8 mouse cellular contexts compared by ENCODE assay signal in genomic region chr7:68127799-68128261, GRCm38 (mm10).
DNase-seq lines count a peak whose midpoint lies in the region; ATAC-seq and TF ChIP-seq lines count a peak whose summit lies in the region.

No protein-coding gene starts in this region.

- 27% methylated on average over 6 of the region's 6 CpGs for WGBS in bone marrow, adult 2 months
- WGBS in lung, adult 2 months: 22% methylated on average over 6 of the region's 6 CpGs
- WGBS in olfactory bulb, adult 2 months: 15% methylated on average over 6 of the region's 6 CpGs

- TF ChIP-seq POLR2A in bone marrow, adult 2 months (IDR thresholded peaks at IDR 0.05; ENCODE audit: borderline replicate concordance, control insufficient read depth, low read depth, low read length): no peak
- TF ChIP-seq POLR2A in lung, adult 2 months (IDR thresholded peaks at IDR 0.05; ENCODE audit: borderline replicate concordance, extremely low read depth, low read depth, low read length): no peak
- TF ChIP-seq POLR2A in olfactory bulb, adult 2 months (IDR thresholded peaks at IDR 0.05; ENCODE audit: insufficient read depth, low read depth, low read length): no peak

- DNase-seq in ES-CJ7 (ENCODE audit: low read depth, low spot score): peak; percentile 11
- DNase-seq in layer of hippocampus, adult 18-20 months (ENCODE audit: low spot score in 2 of 2): peak; percentile 26 to 59
- DNase-seq in lung, adult 2 months: peak; percentile 46
- DNase-seq in yolk sac, embryonic 10.5 days (ENCODE audit: low spot score): peak; percentile 24

- TF ChIP-seq CTCF in bone marrow, adult 2 months (IDR thresholded peaks at IDR 0.05; ENCODE audit: control insufficient read depth, insufficient read depth, low read length): peak; percentile 74
- TF ChIP-seq CTCF in lung, adult 2 months (IDR thresholded peaks at IDR 0.05; ENCODE audit: insufficient read depth, low read length): peak; percentile 78
- TF ChIP-seq CTCF in olfactory bulb, adult 2 months (IDR thresholded peaks at IDR 0.05; ENCODE audit: insufficient read depth, low read depth, low read length): no peak

- H3K27ac ChIP-seq in bone marrow, adult 2 months (ENCODE audit: control insufficient read depth, insufficient read depth, low read depth, low read length, poor library complexity): no peak overlapping the region; the same call in 1 of the 2 replicates
- H3K27ac ChIP-seq in olfactory bulb, adult 2 months (ENCODE audit: insufficient read depth, low read depth, low read length): 0 out of 2 replicates have a peak overlapping the region, but pooled peaks have one; percentile 36

- H3K4me3 ChIP-seq in bone marrow, adult 2 months (replicated peaks; ENCODE audit: control insufficient read depth, low read depth, low read length): no peak overlapping the region
- no peak overlapping the region for H3K4me3 ChIP-seq in lung, adult 2 months (replicated peaks; ENCODE audit: extremely low read depth, low read depth, low read length)
- no peak overlapping the region for H3K4me3 ChIP-seq in olfactory bulb, adult 2 months (ENCODE audit: insufficient read depth, low read depth, low read length)

- 0 out of 2 replicates have a peak, but pooled peaks have one; percentile 22 for ATAC-seq in erythroblast, adult 5-6 weeks (replicated peaks; ENCODE audit: low FRiP score, poor library complexity, severe bottlenecking)
- peak; percentile 44 to 55 for ATAC-seq in hematopoietic stem cell, adult 5-6 weeks (replicated peaks in 1 of 2; ENCODE audit: insufficient read depth in 1 of 2, low FRiP score in 2 of 2, low TSS enrichment in 1 of 2, low read depth in 1 of 2, poor library complexity in 2 of 2, severe bottlenecking in 2 of 2)

- peaks cover 1% of the 10 kb centered on the region; the same call in 1 of the 2 replicates for H3K4me1 ChIP-seq in bone marrow, adult 2 months (ENCODE audit: control insufficient read depth, insufficient read depth, low read length)
- H3K4me1 ChIP-seq in lung, adult 2 months (ENCODE audit: control insufficient read depth, insufficient read depth, low read length): peaks cover 23% of the 10 kb centered on the region
- H3K4me1 ChIP-seq in olfactory bulb, adult 2 months (ENCODE audit: control insufficient read depth, insufficient read depth, low read length): peaks cover 13% of the 10 kb centered on the region
